Mouse (Mus musculus): ENCODE measurements at regions not wholly inside any gene's neighbourhood (a gene's known extent, or its start where the extent isn't known, plus 50 kb on each side); places are given as distances from the start of the nearest gene placed in this dataset.
"Not testable (repeated sequence)": the region's sequence is repeated elsewhere in the genome, so short reads cannot be mapped to it uniquely, and the experiment has no call there.

DNA sequence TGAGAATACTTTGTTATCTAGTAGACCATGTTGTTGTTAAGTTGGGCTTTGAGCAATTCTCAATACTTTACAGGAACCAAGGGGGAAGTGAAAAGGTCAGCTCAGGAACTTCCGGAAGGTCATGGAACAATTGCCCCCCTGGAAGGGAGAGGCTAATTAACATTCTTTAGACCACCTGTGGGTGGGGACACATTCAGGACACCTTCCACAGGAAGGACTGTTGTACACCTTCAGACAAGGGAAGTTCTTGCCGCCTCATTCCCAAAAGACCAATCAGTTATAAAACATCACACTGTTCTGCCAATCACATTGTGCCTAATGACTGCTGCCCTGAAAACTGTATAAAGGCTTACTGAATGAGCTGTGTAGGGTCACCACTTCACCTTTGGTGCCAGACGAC lies 701.2 kb downstream of the Trib2 start:
- Histone ChIP-seq H3K27ac (ENCODE audit: low read length) (no peak overlapping the region), H3K27me3 (ENCODE audit: control insufficient read depth, insufficient read depth, low read length) (no peaks in the 10 kb centered on the region), H3K36me3 (ENCODE audit: control insufficient read depth, insufficient read depth, low read length) (no peaks in the 10 kb centered on the region), H3K9me3 (replicated peaks; ENCODE audit: control insufficient read depth, low read length) (no peaks in the 10 kb centered on the region), H3K4me3 (replicated peaks; ENCODE audit: low read length) (no peak overlapping the region), H3K4me2 (ENCODE audit: low read depth, low read length) (no peak overlapping the region), H3K9ac (ENCODE audit: low read length) (no peak overlapping the region), H3K4me1 (ENCODE audit: control insufficient read depth, insufficient read depth, low read length) (no peaks in the 10 kb centered on the region)
- WGBS, result 92% methylated on average over 3 of the region's 3 CpGs
- no peak for ATAC-seq (ENCODE audit: insufficient read depth, low FRiP score)

DNA sequence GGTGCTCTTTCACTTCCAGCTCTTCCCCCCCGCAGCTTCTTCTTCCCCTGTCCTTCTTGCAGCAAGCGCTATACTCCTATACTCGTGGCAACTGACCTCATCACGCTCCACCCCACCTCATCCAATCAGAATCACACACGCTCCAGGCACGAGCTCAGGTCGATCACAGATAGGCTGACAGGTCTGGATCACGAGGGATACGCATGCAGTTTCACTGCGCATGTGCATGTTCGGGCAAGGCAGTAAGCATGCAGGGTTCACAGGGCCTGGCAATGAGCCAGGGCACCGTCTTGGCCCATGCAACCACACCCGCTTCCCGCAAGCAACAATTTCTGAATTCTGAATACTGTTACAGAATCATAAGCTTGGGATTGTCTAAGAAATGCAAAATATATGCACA lies 701.9 kb downstream of the Trib2 start:
- Histone ChIP-seq H3K36me3 (ENCODE audit: control insufficient read depth, insufficient read depth, low read length) (no peaks in the 10 kb centered on the region), H3K4me3 (replicated peaks; ENCODE audit: low read length) (no peak overlapping the region), H3K9me3 (replicated peaks; ENCODE audit: control insufficient read depth, low read length) (no peaks in the 10 kb centered on the region), H3K27me3 (ENCODE audit: control insufficient read depth, insufficient read depth, low read length) (no peaks in the 10 kb centered on the region), H3K4me1 (ENCODE audit: control insufficient read depth, insufficient read depth, low read length) (no peaks in the 10 kb centered on the region), H3K27ac (ENCODE audit: low read length) (no peak overlapping the region), H3K4me2 (ENCODE audit: low read depth, low read length) (no peak overlapping the region), H3K9ac (ENCODE audit: low read length) (no peak overlapping the region)
- ATAC-seq (ENCODE audit: insufficient read depth, low FRiP score), result no peak
- WGBS, result 85% methylated on average over 14 of the region's 14 CpGs

DNA sequence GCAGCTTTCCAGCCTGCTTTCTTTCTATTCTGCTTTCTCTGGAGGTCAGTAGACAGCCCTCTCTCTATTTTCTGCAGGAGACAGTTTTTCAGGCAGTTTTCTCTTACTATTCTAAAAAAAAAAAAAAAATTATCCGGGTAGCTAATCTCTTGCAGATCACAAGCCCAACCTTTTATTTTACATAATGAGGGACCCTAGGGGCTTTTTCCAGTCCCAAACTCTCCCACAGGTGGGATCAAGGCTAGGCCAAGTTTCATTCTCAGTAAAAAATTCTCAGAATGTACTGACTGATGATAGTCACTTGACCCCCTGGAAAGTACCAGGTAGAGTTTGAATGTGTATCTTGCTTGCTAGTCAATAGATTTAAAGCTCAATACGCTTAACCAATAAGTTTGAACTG lies 705.7 kb downstream of the Trib2 start:
- Histone ChIP-seq H3K36me3 (ENCODE audit: control insufficient read depth, insufficient read depth, low read length) (no peaks in the 10 kb centered on the region), H3K27me3 (ENCODE audit: control insufficient read depth, insufficient read depth, low read length) (no peaks in the 10 kb centered on the region), H3K9ac (ENCODE audit: low read length) (no peak overlapping the region), H3K4me1 (ENCODE audit: control insufficient read depth, insufficient read depth, low read length) (no peaks in the 10 kb centered on the region), H3K27ac (ENCODE audit: low read length) (no peak overlapping the region), H3K4me2 (ENCODE audit: low read depth, low read length) (no peak overlapping the region), H3K9me3 (replicated peaks; ENCODE audit: control insufficient read depth, low read length) (no peaks in the 10 kb centered on the region), H3K4me3 (replicated peaks; ENCODE audit: low read length) (no peak overlapping the region)
- 70% methylated on average over 2 of the region's 2 CpGs for WGBS
- no peak for ATAC-seq (ENCODE audit: insufficient read depth, low FRiP score)

DNA sequence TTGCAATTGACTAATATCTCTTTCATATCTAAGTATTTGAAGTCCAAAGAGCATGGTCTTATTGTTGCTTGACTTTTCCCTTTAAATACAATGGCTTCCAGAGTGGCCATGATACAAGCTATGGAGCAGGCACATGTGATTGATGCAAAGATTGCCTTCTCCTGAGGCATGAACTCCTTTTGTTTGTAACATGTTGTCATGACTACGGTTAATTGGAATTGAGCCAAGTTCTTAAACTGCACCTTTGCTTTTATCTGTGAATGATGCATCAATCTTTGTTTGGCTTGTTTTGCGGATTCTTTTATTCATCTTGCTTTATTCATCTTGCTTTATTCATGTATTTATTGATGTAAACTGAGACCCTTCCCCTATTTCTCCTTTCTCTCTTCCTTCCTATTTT lies 711.8 kb downstream of the Trib2 start:
- WGBS, result 61% methylated on average over 2 of the region's 2 CpGs
- Histone ChIP-seq H3K4me3 (replicated peaks; ENCODE audit: low read length) (no peak overlapping the region), H3K9ac (ENCODE audit: low read length) (no peak overlapping the region), H3K27me3 (ENCODE audit: control insufficient read depth, insufficient read depth, low read length) (no peaks in the 10 kb centered on the region), H3K27ac (ENCODE audit: low read length) (no peak overlapping the region), H3K9me3 (replicated peaks; ENCODE audit: control insufficient read depth, low read length) (no peaks in the 10 kb centered on the region), H3K4me2 (ENCODE audit: low read depth, low read length) (no peak overlapping the region), H3K36me3 (ENCODE audit: control insufficient read depth, insufficient read depth, low read length) (no peaks in the 10 kb centered on the region), H3K4me1 (ENCODE audit: control insufficient read depth, insufficient read depth, low read length) (no peaks in the 10 kb centered on the region)
- no peak for ATAC-seq (ENCODE audit: insufficient read depth, low FRiP score)

DNA sequence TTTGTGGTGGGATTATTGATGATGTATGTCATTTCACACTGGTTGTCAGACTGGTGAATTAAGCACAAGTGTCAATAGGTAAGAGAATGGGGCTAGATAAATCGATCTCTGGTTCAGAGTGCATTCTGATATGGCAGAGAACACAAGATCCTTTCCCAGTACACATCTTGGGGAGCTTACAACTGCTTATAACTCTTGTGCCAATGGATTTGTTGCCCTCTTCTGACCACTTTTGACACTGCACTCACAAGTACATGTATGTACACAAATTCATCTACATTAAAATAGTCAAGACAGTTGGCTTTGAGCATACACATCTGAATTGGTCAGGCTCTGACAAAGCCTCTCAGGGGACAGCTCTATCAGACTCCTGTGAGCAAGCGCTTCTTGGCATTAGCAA lies 738.1 kb downstream of the Trib2 start:
- no peaks in the 10 kb centered on the region for H3K9me3 ChIP-seq (replicated peaks; ENCODE audit: control insufficient read depth, low read length)
- no peak overlapping the region for H3K4me3 ChIP-seq (replicated peaks; ENCODE audit: low read length)
- no peaks in the 10 kb centered on the region for H3K4me1 ChIP-seq (ENCODE audit: control insufficient read depth, insufficient read depth, low read length)
- H3K4me2 ChIP-seq (ENCODE audit: low read depth, low read length), result no peak overlapping the region
- H3K9ac ChIP-seq (ENCODE audit: low read length), result no peak overlapping the region
- ATAC-seq (ENCODE audit: insufficient read depth, low FRiP score), result no peak
- 77% methylated on average over 2 of the region's 2 CpGs for WGBS
- no peak overlapping the region for H3K27ac ChIP-seq (ENCODE audit: low read length)
- no peaks in the 10 kb centered on the region for H3K27me3 ChIP-seq (ENCODE audit: control insufficient read depth, insufficient read depth, low read length)
- no peaks in the 10 kb centered on the region for H3K36me3 ChIP-seq (ENCODE audit: control insufficient read depth, insufficient read depth, low read length)

DNA sequence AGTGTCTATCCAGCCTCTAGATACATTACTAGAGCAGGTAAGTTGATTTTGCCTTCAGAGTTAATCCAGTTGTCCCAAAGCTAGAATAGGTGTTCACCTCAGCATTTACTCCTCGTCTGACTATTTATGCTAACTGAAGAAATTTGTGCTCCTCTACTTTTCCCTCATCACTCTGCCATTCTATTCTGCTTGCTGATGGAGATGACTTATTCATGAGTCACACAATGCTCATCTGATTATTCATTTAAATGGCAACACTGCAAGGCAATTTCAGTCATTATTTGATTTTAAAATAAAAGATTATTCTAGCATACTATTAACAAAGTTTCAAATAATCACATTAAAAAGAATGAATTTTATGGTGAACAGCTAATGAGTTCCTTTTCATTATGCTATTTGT lies 752.4 kb downstream of the Trib2 start:
- H3K36me3 ChIP-seq (ENCODE audit: control insufficient read depth, insufficient read depth, low read length), result no peaks in the 10 kb centered on the region
- no peaks in the 10 kb centered on the region for H3K27me3 ChIP-seq (ENCODE audit: control insufficient read depth, insufficient read depth, low read length)
- no peak overlapping the region for H3K4me3 ChIP-seq (replicated peaks; ENCODE audit: low read length)
- H3K27ac ChIP-seq (ENCODE audit: low read length), result no peak overlapping the region
- 74% methylated on average over 1 of the region's 1 CpGs for WGBS
- H3K9me3 ChIP-seq (replicated peaks; ENCODE audit: control insufficient read depth, low read length), result no peaks in the 10 kb centered on the region
- ATAC-seq (ENCODE audit: insufficient read depth, low FRiP score), result no peak
- H3K4me1 ChIP-seq (ENCODE audit: control insufficient read depth, insufficient read depth, low read length), result no peaks in the 10 kb centered on the region
- H3K4me2 ChIP-seq (ENCODE audit: low read depth, low read length), result no peak overlapping the region
- H3K9ac ChIP-seq (ENCODE audit: low read length), result no peak overlapping the region

DNA sequence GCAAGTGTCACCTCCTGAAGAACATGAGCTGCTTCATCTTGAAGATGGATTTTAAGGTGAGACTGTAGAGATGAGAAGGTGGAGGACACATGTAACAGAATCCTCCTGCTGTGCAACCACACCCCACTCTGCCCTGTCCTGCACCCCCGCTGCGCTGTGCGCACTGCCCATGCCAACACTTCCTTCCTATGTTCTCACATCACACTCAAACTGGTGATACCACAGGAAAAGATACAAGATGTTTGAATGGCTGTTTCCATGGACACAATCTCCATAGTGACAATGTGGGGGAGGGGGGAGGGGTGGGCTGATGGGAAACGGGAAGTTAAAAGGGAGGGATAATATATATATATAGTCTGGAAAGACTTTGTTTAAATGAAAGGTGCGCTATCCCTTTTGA lies 765.3 kb downstream of the Trib2 start:
- Histone ChIP-seq H3K4me3 (replicated peaks; ENCODE audit: low read length) (no peak overlapping the region), H3K27me3 (ENCODE audit: control insufficient read depth, insufficient read depth, low read length) (no peaks in the 10 kb centered on the region), H3K4me2 (ENCODE audit: low read depth, low read length) (no peak overlapping the region), H3K36me3 (ENCODE audit: control insufficient read depth, insufficient read depth, low read length) (no peaks in the 10 kb centered on the region), H3K9ac (ENCODE audit: low read length) (no peak overlapping the region), H3K4me1 (ENCODE audit: control insufficient read depth, insufficient read depth, low read length) (no peaks in the 10 kb centered on the region), H3K9me3 (replicated peaks; ENCODE audit: control insufficient read depth, low read length) (no peaks in the 10 kb centered on the region), H3K27ac (ENCODE audit: low read length) (no peak overlapping the region)
- ATAC-seq (ENCODE audit: insufficient read depth, low FRiP score), result no peak
- 89% methylated on average over 5 of the region's 5 CpGs for WGBS

DNA sequence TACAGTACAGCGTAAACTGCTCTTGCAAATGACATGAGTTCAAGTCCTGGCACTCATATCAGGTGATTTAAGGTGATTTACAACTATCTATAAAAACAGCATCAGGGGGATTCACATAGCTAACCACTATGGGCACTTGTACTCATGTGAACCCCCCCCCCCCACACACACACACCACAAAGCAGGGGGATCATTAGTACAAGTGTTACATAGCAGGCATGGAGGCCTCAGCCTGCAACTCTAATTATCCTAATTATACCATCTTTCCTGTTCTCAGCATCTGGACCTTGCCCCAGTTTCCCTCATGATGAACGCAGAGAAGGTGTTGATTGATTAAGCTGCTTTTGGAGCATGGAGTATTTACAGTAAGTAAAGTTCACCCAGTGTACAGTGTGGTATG lies 773.5 kb downstream of the Trib2 start:
- Histone ChIP-seq H3K27me3 (ENCODE audit: control insufficient read depth, insufficient read depth, low read length) (no peaks in the 10 kb centered on the region), H3K9ac (ENCODE audit: low read length) (no peak overlapping the region), H3K9me3 (replicated peaks; ENCODE audit: control insufficient read depth, low read length) (no peaks in the 10 kb centered on the region), H3K4me2 (ENCODE audit: low read depth, low read length) (no peak overlapping the region), H3K27ac (ENCODE audit: low read length) (no peak overlapping the region), H3K4me3 (replicated peaks; ENCODE audit: low read length) (no peak overlapping the region), H3K4me1 (ENCODE audit: control insufficient read depth, insufficient read depth, low read length) (no peaks in the 10 kb centered on the region), H3K36me3 (ENCODE audit: control insufficient read depth, insufficient read depth, low read length) (no peaks in the 10 kb centered on the region)
- ATAC-seq (ENCODE audit: insufficient read depth, low FRiP score), result no peak
- 75% methylated on average over 2 of the region's 2 CpGs for WGBS

DNA sequence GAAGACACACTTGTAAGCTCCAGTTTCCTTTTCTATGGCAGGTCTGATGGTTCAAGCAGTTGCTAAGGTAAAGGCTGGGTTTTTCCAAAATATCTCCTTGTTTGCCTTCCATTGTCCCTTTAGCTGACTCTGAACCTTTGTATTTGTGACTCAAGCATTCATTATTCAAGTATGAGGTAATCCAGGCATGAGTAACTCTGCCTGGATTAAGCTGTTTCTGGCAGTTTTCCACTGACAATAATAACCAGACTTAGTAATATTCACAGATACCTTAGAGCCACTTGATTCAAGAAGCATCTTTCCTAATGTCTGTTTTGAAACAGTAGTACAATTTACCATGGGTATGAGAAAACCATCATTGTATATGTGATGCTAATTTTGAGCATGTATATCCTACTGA lies 805.6 kb downstream of the Trib2 start:
- H3K36me3 ChIP-seq (ENCODE audit: control insufficient read depth, insufficient read depth, low read length), result no peaks in the 10 kb centered on the region
- no peak overlapping the region for H3K9ac ChIP-seq (ENCODE audit: low read length)
- H3K4me3 ChIP-seq (replicated peaks; ENCODE audit: low read length), result no peak overlapping the region
- no peaks in the 10 kb centered on the region for H3K4me1 ChIP-seq (ENCODE audit: control insufficient read depth, insufficient read depth, low read length)
- no peak overlapping the region for H3K27ac ChIP-seq (ENCODE audit: low read length)
- no peak overlapping the region for H3K4me2 ChIP-seq (ENCODE audit: low read depth, low read length)
- H3K27me3 ChIP-seq (ENCODE audit: control insufficient read depth, insufficient read depth, low read length), result no peaks in the 10 kb centered on the region
- H3K9me3 ChIP-seq (replicated peaks; ENCODE audit: control insufficient read depth, low read length), result no peaks in the 10 kb centered on the region
- ATAC-seq (ENCODE audit: insufficient read depth, low FRiP score), result no peak

DNA sequence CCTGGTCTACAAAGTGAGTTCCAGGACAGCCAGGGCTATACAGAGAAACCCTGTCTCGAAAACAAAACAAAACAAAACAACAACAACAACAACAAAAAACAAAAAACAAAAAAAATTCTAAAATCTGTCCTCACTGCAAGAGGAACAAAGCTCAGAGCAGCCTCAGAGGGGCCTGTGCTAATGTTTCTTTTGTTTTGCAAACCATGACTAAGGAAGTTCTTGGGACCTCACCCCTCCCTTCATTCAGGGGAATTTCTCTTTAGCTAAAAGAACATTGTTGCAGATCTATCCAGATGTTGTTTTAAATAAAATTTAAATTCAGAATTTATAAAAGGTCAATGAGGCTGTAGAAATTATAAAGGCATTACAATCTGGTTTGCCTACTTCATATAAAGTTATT lies 814.3 kb downstream of the Trib2 start:
- not testable (repeated sequence) for H3K4me3 ChIP-seq (replicated peaks; ENCODE audit: low read length); H3K9me3 ChIP-seq (replicated peaks; ENCODE audit: control insufficient read depth, low read length); H3K27ac ChIP-seq (ENCODE audit: low read length); ATAC-seq (ENCODE audit: insufficient read depth, low FRiP score); H3K36me3 ChIP-seq (ENCODE audit: control insufficient read depth, insufficient read depth, low read length); H3K4me1 ChIP-seq (ENCODE audit: control insufficient read depth, insufficient read depth, low read length); H3K27me3 ChIP-seq (ENCODE audit: control insufficient read depth, insufficient read depth, low read length); H3K9ac ChIP-seq (ENCODE audit: low read length); H3K4me2 ChIP-seq (ENCODE audit: low read depth, low read length)
- WGBS, result 42% methylated on average over 1 of the region's 1 CpGs

Measured in stomach, embryonic 16.5 days (tissue).